Mouse (Mus musculus) hindbrain, embryonic 10.5 days (tissue): ENCODE measurements at regions not wholly inside any gene's neighbourhood (a gene's known extent, or its start where the extent isn't known, plus 50 kb on each side); places are given as distances from the start of the nearest gene placed in this dataset.
A peak's percentile ranks its signal among the peaks of the same experiment; 100 is the strongest.

ENCODE experiments used
- DNase-seq: peaks from one replicate; pipeline ENCODE4 v3.0.0-alpha.2; 2017; ENCODE audit warnings: low spot score
- H3K27ac ChIP-seq: fragments of 300-500 bp; sonication (generic); 2 replicates; pipeline ENCODE4 v1.5.1; 2016; ENCODE audit warnings: mild to moderate bottlenecking, moderate library complexity
- H3K27me3 ChIP-seq: fragments of 300-500 bp; sonication (generic); 2 replicates; pipeline ENCODE4 v1.6.1; 2016; ENCODE audit warnings: mild to moderate bottlenecking; ENCODE audit not compliant: poor library complexity, insufficient read depth, severe bottlenecking
- H3K36me3 ChIP-seq: fragments of 300-500 bp; sonication (generic); 2 replicates; pipeline ENCODE4 v1.6.1; 2016; ENCODE audit warnings: mild to moderate bottlenecking, moderate library complexity
- H3K4me1 ChIP-seq: fragments of 300-500 bp; sonication (generic); replicated peaks from 2 replicates; pipeline ENCODE4 v1.6.1; 2016; ENCODE audit warnings: mild to moderate bottlenecking
- H3K4me3 ChIP-seq: fragments of 300-500 bp; sonication (generic); 2 replicates; pipeline ENCODE4 v1.5.1; 2016; ENCODE audit warnings: mild to moderate bottlenecking, moderate library complexity
- H3K9me3 ChIP-seq: fragments of 300-500 bp; sonication (generic); 2 replicates; pipeline ENCODE4 v1.6.1; 2016; ENCODE audit warnings: mild to moderate bottlenecking, moderate library complexity
- WGBS: fragments of 180-500 bp; shearing (Covaris S2); methylation state at CpG from one replicate; pipeline ENCODE4 v1.1.7; 2016; 5-methylcytosine and 5-hydroxymethylcytosine counted together

GRCm38 (mm10) chr14:114001377-114001776, 687.0 kb downstream of the Tpm3-rs7 start:
- WGBS = 81% methylated on average over 3 of the region's 3 CpGs
- no peaks in the 10 kb centered on the region for H3K4me1 ChIP-seq
- no peaks in the 10 kb centered on the region for H3K36me3 ChIP-seq
- H3K4me3 ChIP-seq = no peak overlapping the region
- H3K9me3 ChIP-seq = no peaks in the 10 kb centered on the region
- no peak for DNase-seq
- no peak overlapping the region for H3K27ac ChIP-seq
- no peaks in the 10 kb centered on the region for H3K27me3 ChIP-seq

- no peak for DNase-seq
- Histone ChIP-seq H3K4me3 (no peak overlapping the region), H3K9me3 (no peaks in the 10 kb centered on the region), H3K4me1 (no peaks in the 10 kb centered on the region), H3K36me3 (no peaks in the 10 kb centered on the region), H3K27ac (no peak overlapping the region), H3K27me3 (no peaks in the 10 kb centered on the region)
- WGBS = 92% methylated on average over 1 of the region's 1 CpGs
These were observed 688.0 kb downstream of the Tpm3-rs7 start for GRCm38 (mm10) chr14:114002420-114002819.

GRCm38 (mm10) chr14:114037063-114037462, 722.7 kb downstream of the Tpm3-rs7 start:
- H3K4me1 ChIP-seq = no peaks in the 10 kb centered on the region
- 93% methylated on average over 1 of the region's 1 CpGs for WGBS
- no peaks in the 10 kb centered on the region for H3K27me3 ChIP-seq
- no peak for DNase-seq
- H3K4me3 ChIP-seq = no peak overlapping the region
- no peaks in the 10 kb centered on the region for H3K36me3 ChIP-seq
- H3K9me3 ChIP-seq = no peaks in the 10 kb centered on the region
- no peak overlapping the region for H3K27ac ChIP-seq

GRCm38 (mm10) chr14:114038611-114039312, 724.4 kb downstream of the Tpm3-rs7 start:
- Histone ChIP-seq H3K4me1 (no peaks in the 10 kb centered on the region), H3K27me3 (no peaks in the 10 kb centered on the region), H3K36me3 (no peaks in the 10 kb centered on the region), H3K9me3 (no peaks in the 10 kb centered on the region), H3K27ac (no peak overlapping the region), H3K4me3 (no peak overlapping the region)
- WGBS = 45% methylated on average over 3 of the region's 3 CpGs
- DNase-seq = no peak

GRCm38 (mm10) chr14:114053558-114054235, 739.3 kb downstream of the Tpm3-rs7 start:
- no peak overlapping the region for H3K4me3 ChIP-seq
- 92% methylated on average over 5 of the region's 5 CpGs for WGBS
- no peaks in the 10 kb centered on the region for H3K4me1 ChIP-seq
- H3K27ac ChIP-seq = no peak overlapping the region
- no peaks in the 10 kb centered on the region for H3K27me3 ChIP-seq
- no peaks in the 10 kb centered on the region for H3K9me3 ChIP-seq
- DNase-seq = no peak
- H3K36me3 ChIP-seq = no peaks in the 10 kb centered on the region

- Histone ChIP-seq H3K4me1 (no peaks in the 10 kb centered on the region), H3K4me3 (no peak overlapping the region), H3K27me3 (no peaks in the 10 kb centered on the region), H3K9me3 (no peaks in the 10 kb centered on the region), H3K27ac (no peak overlapping the region), H3K36me3 (no peaks in the 10 kb centered on the region)
- 58% methylated on average over 2 of the region's 2 CpGs for WGBS
- DNase-seq = no peak
These were observed 746.9 kb downstream of the Tpm3-rs7 start for GRCm38 (mm10) chr14:114061347-114061746.

- no peak overlapping the region for H3K27ac ChIP-seq
- DNase-seq = peak; percentile 56
- H3K9me3 ChIP-seq = no peaks in the 10 kb centered on the region
- no peaks in the 10 kb centered on the region for H3K4me1 ChIP-seq
- no peak overlapping the region for H3K4me3 ChIP-seq
- no peaks in the 10 kb centered on the region for H3K36me3 ChIP-seq
- H3K27me3 ChIP-seq = no peaks in the 10 kb centered on the region
- 29% methylated on average over 4 of the region's 4 CpGs for WGBS
These were observed 748.2 kb downstream of the Tpm3-rs7 start for GRCm38 (mm10) chr14:114062582-114062981.

GRCm38 (mm10) chr14:114073236-114073635, 758.8 kb downstream of the Tpm3-rs7 start:
- H3K27me3 ChIP-seq = no peaks in the 10 kb centered on the region
- no peak overlapping the region for H3K27ac ChIP-seq
- no peak for DNase-seq
- no peaks in the 10 kb centered on the region for H3K36me3 ChIP-seq
- no peaks in the 10 kb centered on the region for H3K4me1 ChIP-seq
- WGBS = 80% methylated on average over 2 of the region's 2 CpGs
- H3K9me3 ChIP-seq = no peaks in the 10 kb centered on the region
- no peak overlapping the region for H3K4me3 ChIP-seq

- no peak for DNase-seq
- H3K36me3 ChIP-seq = no peaks in the 10 kb centered on the region
- H3K9me3 ChIP-seq = no peaks in the 10 kb centered on the region
- no peak overlapping the region for H3K4me3 ChIP-seq
- H3K27ac ChIP-seq = no peak overlapping the region
- H3K4me1 ChIP-seq = no peaks in the 10 kb centered on the region
- WGBS = 81% methylated on average over 4 of the region's 4 CpGs
- H3K27me3 ChIP-seq = no peaks in the 10 kb centered on the region
These were observed 759.6 kb downstream of the Tpm3-rs7 start for GRCm38 (mm10) chr14:114074011-114074410.

GRCm38 (mm10) chr14:114106786-114107185, 792.4 kb downstream of the Tpm3-rs7 start:
- Histone ChIP-seq H3K9me3 (no peaks in the 10 kb centered on the region), H3K27me3 (no peaks in the 10 kb centered on the region), H3K36me3 (no peaks in the 10 kb centered on the region), H3K4me1 (no peaks in the 10 kb centered on the region), H3K4me3 (no peak overlapping the region), H3K27ac (no peak overlapping the region)
- no peak for DNase-seq
- 80% methylated on average over 8 of the region's 8 CpGs for WGBS

- Histone ChIP-seq H3K4me1 (no peaks in the 10 kb centered on the region), H3K27me3 (no peaks in the 10 kb centered on the region), H3K9me3 (no peaks in the 10 kb centered on the region), H3K36me3 (no peaks in the 10 kb centered on the region), H3K4me3 (no peak overlapping the region), H3K27ac (no peak overlapping the region)
- DNase-seq = no peak
- WGBS = 100% methylated on average over 2 of the region's 2 CpGs
These were observed 814.1 kb downstream of the Tpm3-rs7 start for GRCm38 (mm10) chr14:114128491-114128890.

GRCm38 (mm10) chr14:114166005-114166404, 851.6 kb downstream of the Tpm3-rs7 start:
- Histone ChIP-seq H3K36me3 (no peaks in the 10 kb centered on the region), H3K4me3 (no peak overlapping the region), H3K4me1 (no peaks in the 10 kb centered on the region), H3K27ac (no peak overlapping the region), H3K9me3 (no peaks in the 10 kb centered on the region), H3K27me3 (no peaks in the 10 kb centered on the region)
- no peak for DNase-seq
- 93% methylated on average over 4 of the region's 4 CpGs for WGBS

GRCm38 (mm10) chr14:114215609-114216008, 876.4 kb upstream of the Gpc5 start:
- 93% methylated on average over 5 of the region's 5 CpGs for WGBS
- Histone ChIP-seq H3K27ac (no peak overlapping the region), H3K27me3 (no peaks in the 10 kb centered on the region), H3K4me1 (no peaks in the 10 kb centered on the region), H3K36me3 (no peaks in the 10 kb centered on the region), H3K9me3 (no peaks in the 10 kb centered on the region), H3K4me3 (no peak overlapping the region)
- no peak for DNase-seq
